Mouse (Mus musculus) cerebellum, adult 9-10 months (tissue): ENCODE measurements around the gene Fras1.

Experiments
- DNase-seq: peaks from one replicate; pipeline ENCODE4 v3.0.0; 2022

The Fras1 gene

GRCm38 (mm10) chr5:96590621-96591020, 216.9 kb downstream of the Fras1 start:
- DNase-seq = no peak

GRCm38 (mm10) chr5:96595793-96596192, 222.0 kb downstream of the Fras1 start:
- DNase-seq = no peak

GRCm38 (mm10) chr5:96603974-96604769, 230.4 kb downstream of the Fras1 start:
- no peak for DNase-seq

GRCm38 (mm10) chr5:96608036-96608435, 234.3 kb downstream of the Fras1 start:
- DNase-seq = no peak

DNA sequence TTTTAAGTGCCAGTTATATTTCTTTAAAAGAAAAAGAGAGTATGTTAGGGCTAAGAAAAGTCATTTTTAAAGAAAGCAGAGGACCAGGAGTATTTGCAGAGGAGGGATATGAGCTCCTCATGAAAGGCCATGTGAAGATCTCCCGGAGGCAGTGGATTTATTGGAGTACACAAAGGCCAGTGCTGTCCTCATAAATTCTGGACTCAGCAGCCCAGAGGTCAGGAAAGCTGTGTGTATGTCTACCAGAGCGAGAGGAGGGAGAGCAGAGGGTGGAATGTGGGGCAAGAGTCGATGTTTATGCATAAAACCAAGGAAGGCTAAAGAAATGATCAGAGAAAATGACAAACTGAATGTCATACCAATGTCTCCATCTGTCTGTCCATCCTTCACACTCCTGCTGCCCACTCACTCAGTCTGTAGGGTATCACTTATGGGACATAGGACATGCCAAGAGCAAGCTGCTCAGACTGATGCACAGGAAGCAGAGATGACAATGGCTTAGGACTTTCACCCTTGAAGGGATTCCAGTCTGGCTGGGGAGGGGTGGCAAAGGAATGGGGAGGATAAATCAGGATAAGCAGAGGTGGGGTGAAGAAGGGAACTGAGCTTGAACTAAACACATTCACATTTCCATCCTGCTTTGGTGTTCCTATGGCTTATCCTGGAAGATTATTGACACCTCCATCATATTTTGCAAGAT, 235.0 kb downstream of the Fras1 start:
- DNase-seq = no peak

GRCm38 (mm10) chr5:96612077-96612476, 238.3 kb downstream of the Fras1 start:
- no peak for DNase-seq

DNA sequence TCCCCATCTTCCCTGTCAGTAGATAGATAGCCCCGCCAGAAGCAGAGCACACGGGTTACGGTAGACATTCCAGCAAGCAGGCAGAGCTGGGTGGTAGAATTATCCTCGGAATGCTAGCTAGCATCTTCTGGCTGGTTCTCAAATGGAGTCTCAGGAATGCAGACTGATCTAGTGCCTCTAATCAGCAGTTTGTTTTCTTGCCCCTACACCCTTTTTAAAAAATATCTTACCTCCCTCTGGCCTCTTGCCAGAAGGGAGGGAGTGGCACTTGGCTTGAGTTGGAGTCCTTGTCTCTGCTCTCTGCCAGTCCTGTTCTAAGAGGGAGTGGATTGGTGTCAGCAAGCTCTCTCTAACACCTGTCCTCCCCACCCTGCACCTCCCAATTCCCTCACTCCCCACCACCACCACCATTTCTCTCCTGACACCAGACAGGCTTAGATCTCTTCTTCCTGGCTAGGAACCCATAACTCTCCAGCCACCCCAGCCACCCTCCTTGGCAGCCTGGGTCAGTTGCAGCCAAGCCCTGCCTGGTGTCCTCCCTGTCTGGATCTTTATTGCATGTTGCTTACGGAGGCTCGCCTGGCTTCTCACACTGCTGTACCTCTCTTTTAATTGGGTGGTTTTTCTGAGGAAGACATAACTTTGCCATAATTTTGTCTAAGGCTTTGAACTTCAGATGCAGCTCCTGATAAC, 243.3 kb downstream of the Fras1 start:
- no peak for DNase-seq

- no peak for DNase-seq
Observed at GRCm38 (mm10) chr5:96618008-96618407, 244.3 kb downstream of the Fras1 start.

- DNase-seq = no peak
Observed at GRCm38 (mm10) chr5:96620209-96620608, 246.5 kb downstream of the Fras1 start.

DNA sequence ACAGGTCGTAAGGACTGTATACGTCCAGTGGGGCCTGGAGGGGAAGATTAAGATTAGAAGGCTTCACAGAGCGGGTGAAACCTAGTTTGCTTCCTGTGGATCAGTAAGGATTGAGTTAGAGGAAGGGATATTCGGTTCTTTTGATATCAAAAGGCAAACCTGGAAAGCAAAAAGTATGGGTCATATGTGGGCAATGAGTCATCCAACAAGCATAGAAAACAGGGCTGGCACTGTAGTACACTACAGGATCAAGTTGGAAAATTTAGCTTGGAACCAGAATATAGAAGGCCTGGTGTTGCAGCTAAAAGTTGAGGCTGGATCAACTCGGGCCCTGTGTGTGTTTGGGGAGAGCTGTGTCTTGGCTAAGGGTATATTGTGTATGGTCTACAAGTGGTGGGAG, 246.9 kb downstream of the Fras1 start:
- DNase-seq = no peak

GRCm38 (mm10) chr5:96622604-96623352, 249.0 kb downstream of the Fras1 start:
- DNase-seq = no peak

DNA sequence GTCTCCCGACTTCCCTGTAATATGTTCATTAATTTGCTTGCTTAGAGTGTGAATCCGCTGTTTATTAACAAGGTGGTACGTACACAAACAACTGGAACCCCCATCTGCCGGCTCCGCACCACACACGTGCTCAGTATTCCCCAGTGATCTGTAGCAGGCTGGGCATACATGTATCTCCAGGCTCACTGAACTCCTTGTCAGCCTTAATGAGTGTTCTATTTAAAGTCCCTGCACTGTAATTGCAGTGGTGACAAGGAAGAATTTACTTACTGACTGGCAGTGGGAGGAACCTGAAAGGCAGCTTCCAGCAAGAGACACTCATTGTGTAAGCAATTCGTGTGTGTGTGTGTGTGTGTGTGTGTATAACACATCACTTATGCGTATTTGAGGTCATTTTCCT, 256.1 kb downstream of the Fras1 start:
- no peak for DNase-seq

GRCm38 (mm10) chr5:96635146-96635862, 261.5 kb downstream of the Fras1 start:
- no peak for DNase-seq

DNA sequence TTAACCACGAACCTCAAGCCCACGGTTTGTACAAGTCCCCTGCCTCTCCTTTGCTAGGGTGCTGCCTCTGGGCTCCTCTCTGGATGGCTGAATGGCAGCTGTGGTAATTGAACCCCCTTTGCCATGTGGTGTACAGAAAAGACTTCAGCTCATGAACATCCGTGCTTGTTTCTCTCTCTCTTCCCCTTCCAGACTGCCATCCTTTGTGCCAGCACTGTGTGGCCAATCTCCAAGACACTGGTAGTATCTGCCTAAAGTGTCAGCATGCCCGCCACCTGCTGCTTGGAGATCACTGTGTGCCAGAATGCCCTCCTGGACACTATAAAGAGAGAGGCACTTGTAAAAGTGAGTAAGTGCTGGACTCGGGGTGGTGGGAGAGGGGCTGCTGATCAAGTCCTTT, 262.1 kb downstream of the Fras1 start:
- DNase-seq = peak; percentile 72

DNA sequence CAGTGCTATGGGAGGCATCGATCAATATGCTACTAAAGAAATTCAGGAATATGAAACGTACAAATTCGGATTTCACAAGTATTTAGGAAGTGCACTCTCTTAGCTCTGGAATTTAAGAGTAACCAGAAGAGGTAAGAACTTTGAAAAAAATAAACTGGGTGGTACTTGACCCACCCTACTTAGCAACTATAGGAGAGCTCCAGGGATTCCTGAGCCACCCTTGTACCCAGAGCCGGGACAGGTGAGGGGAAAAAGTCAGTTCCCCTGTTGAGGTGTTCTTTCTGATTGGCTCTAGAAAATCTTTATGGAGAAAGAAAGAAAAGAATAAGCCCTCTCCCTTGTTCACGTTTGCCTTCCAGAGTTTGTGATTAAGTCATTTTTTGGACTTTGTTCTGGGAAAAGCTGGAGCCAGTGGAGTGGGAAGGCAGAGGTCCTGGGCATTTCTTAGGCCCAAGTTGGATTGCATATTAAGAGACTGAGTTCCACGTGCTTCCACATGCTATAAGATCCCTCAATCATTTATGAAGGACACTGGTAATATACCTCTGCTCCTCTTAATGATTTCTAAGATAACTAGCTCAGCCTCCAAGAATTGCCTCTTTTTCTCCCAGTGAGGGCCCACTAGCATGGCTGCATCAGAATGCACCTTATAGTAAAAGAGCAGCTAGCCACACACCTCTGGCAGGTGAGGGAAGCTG, 265.6 kb downstream of the Fras1 start:
- no peak for DNase-seq

- DNase-seq = no peak
Observed at GRCm38 (mm10) chr5:96641297-96641696, 267.5 kb downstream of the Fras1 start.

- DNase-seq = no peak
Observed at GRCm38 (mm10) chr5:96675676-96676075, 301.9 kb downstream of the Fras1 start.

GRCm38 (mm10) chr5:96677498-96677897, 303.7 kb downstream of the Fras1 start:
- DNase-seq = peak; percentile 25

DNA sequence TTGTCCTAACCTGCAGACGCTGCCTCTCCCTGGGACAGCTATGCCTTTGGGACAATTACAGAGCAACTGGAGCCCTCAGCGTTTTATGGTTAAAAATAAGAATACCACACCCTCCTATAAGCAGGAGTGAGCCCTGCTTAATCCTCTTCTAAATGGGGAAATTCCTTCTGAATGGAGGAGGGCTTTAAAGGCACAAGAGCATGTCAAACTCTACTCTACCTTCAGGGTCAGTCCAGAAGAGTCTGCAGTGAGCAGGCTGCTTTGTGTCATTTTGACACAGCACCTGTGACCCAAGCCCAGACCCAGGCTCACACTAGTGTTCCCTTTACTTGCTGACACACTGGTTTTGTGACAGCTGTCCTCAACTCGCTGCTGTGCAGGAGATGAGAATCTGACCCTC, 307.3 kb downstream of the Fras1 start:
- DNase-seq = no peak

- DNase-seq = no peak
Observed at GRCm38 (mm10) chr5:96682777-96683176, 309.0 kb downstream of the Fras1 start.

- DNase-seq = no peak
Observed at GRCm38 (mm10) chr5:96688885-96689284, 315.1 kb downstream of the Fras1 start.

DNA sequence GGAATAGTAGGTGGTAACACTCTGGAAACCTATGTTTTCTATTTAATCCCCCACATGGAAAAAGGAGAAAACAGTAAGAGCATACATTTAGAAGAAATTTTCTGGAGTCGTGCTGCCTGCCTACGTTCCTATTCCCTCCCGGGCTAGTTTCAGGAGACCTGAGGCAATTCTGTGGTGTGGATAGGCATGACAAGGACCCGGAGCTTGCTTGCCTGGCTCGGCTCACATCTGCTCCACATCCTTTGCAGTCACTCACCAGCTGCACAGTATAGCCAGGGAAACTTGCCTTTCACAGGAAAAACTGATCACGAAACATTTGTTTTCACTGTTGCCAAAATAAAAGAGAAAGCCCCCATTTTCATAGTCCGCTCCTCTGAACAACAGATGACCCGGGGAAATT, 325.2 kb downstream of the Fras1 start:
- no peak for DNase-seq
